24 mouse cellular contexts compared by ENCODE assay signal in genomic region chr11:95746821-95747220, GRCm38 (mm10). TPM values are rescaled to one million over a fixed set of nuclear protein-coding genes. Genes with fewer than 3 reads are reported as not detected.
DNase-seq lines count a peak whose midpoint lies in the region; ATAC-seq and TF ChIP-seq lines count a peak whose summit lies in the region.
"Had no signal": no experiment of that assay in that cellular context is flagged by ENCODE, and none has a peak within 500 bp of the region (broad histone marks: within the 10 kb centered on the region; RNA-seq: fewer than 3 reads in every experiment).

No protein-coding gene starts in this region.

- no peaks in the 10 kb centered on the region for H3K27me3 ChIP-seq in MEL (ENCODE audit: control insufficient read depth in 1 of 2, insufficient read depth in 2 of 2, low read length in 2 of 2)
- H3K27me3 ChIP-seq: forebrain, embryonic 13.5 days; hindbrain, embryonic 12.5 days; Patski had no signal

- no peak for TF ChIP-seq POLR2A in MEL (IDR thresholded peaks at IDR 0.05; ENCODE audit: control insufficient read depth in 1 of 2, insufficient read depth in 1 of 2, low read depth in 1 of 2, low read length in 2 of 2, poor library complexity in 1 of 2)

- no peak overlapping the region for H3K9ac ChIP-seq in MEL (ENCODE audit: control insufficient read depth, low read depth, low read length, poor library complexity, severe bottlenecking)
- H3K9ac ChIP-seq: forebrain, embryonic 13.5 days; forebrain, postnatal 0 days; hindbrain, embryonic 12.5 days had no signal

- peaks cover 37% of the 10 kb centered on the region for H3K79me2 ChIP-seq in MEL (ENCODE audit: control insufficient read depth, insufficient read depth, low read length, poor library complexity)

- no peak for TF ChIP-seq CTCF in MEL (IDR thresholded peaks at IDR 0.05 in 2 of 3, conservative IDR thresholded peaks at IDR 0.05 in 1 of 3; ENCODE audit: control insufficient read depth in 1 of 3, insufficient read depth in 1 of 3, low read depth in 2 of 3, low read length in 3 of 3, poor library complexity in 1 of 3, severe bottlenecking in 1 of 3)

- no peak for ATAC-seq in frontal cortex, adult (ENCODE audit: low TSS enrichment)
- ATAC-seq: activated CD4-positive, CD25-positive, alpha-beta regulatory T cell, adult 4 months; CD4-positive, CD25-positive, alpha-beta regulatory T cell, adult 4 months; forebrain, embryonic 13.5 days; forebrain, postnatal 0 days; hindbrain, embryonic 16.5 days; inflammation-experienced regulatory T-cells, adult 6 months; Patski had no signal

- no peaks in the 10 kb centered on the region for H3K9me3 ChIP-seq in MEL (replicated peaks; ENCODE audit: insufficient read depth, low read length)
- H3K9me3 ChIP-seq: embryonic facial prominence, embryonic 10.5 days; forebrain, embryonic 13.5 days had no signal

- no peak for TF ChIP-seq RAD21 in MEL (IDR thresholded peaks at IDR 0.05; ENCODE audit: low read depth, low read length)

- no peak overlapping the region for H3K27ac ChIP-seq in MEL (ENCODE audit: control insufficient read depth, low read depth, low read length)
- H3K27ac ChIP-seq: embryonic facial prominence, embryonic 10.5 days; forebrain, embryonic 13.5 days; gastrocnemius, adult 2 months; hindbrain, embryonic 12.5 days had no signal

- peak; percentile 33 for DNase-seq in cerebellum, adult 11 months
- DNase-seq in cerebellum, postnatal 4 days (ENCODE audit: low spot score in 2 of 2): no peak
- no peak for DNase-seq in MEL (ENCODE audit: low read depth, low spot score)
- DNase-seq in cerebellum, adult 8-10 months: peak; percentile 31
- peak; percentile 72 to 75 for DNase-seq in cerebellum, postnatal 14 days
- DNase-seq in Muller cell, postnatal 12 days (ENCODE audit: inconsistent ontology term): no peak
- DNase-seq in right cerebral cortex, postnatal 10 days (ENCODE audit: low spot score in 2 of 2): no peak
- DNase-seq: adrenal gland, postnatal 14 days; B cell, adult 2 months; forebrain, postnatal 0 days; gastrocnemius, adult 2 months; gastrocnemius, postnatal 25 days; heart, postnatal 10 days; heart, postnatal 4 days; kidney, adult 11 months had no signal

- peaks cover 15 to 26% of the 10 kb centered on the region in 2 experiments for H3K36me3 ChIP-seq in MEL (ENCODE audit: control insufficient read depth in 1 of 2, insufficient read depth in 2 of 2, low read length in 2 of 2)

- peaks cover 18 to 23% of the 10 kb centered on the region in 2 experiments for H3K4me1 ChIP-seq in MEL (ENCODE audit: control insufficient read depth in 1 of 2, insufficient read depth in 2 of 2, low read length in 2 of 2)
- H3K4me1 ChIP-seq: embryonic facial prominence, embryonic 10.5 days; forebrain, embryonic 13.5 days; hindbrain, embryonic 12.5 days had no signal

- no peak overlapping the region for H3K4me3 ChIP-seq in MEL (ENCODE audit: control insufficient read depth in 1 of 2, insufficient read depth in 1 of 2, low read depth in 2 of 2, low read length in 2 of 2)
- H3K4me3 ChIP-seq: embryonic facial prominence, embryonic 10.5 days; forebrain, embryonic 13.5 days; gastrocnemius, adult 2 months; hindbrain, embryonic 12.5 days had no signal

- no peak for TF ChIP-seq EP300 in MEL (IDR thresholded peaks at IDR 0.05; ENCODE audit: low read depth in 1 of 2, low read length in 2 of 2)

TF ChIP-seq in MEL, 35 proteins besides CTCF, POLR2A, EP300 and RAD21:
- no peak for TF ChIP-seq NRF1 (IDR thresholded peaks at IDR 0.05; ENCODE audit: insufficient read depth, low read depth, low read length, poor library complexity, severe bottlenecking)
- TF ChIP-seq CHD2 (IDR thresholded peaks at IDR 0.05; ENCODE audit: low read length): no peak
- TF ChIP-seq MYB (IDR thresholded peaks at IDR 0.05; ENCODE audit: low read depth, low read length): no peak
- TF ChIP-seq MXI1 (IDR thresholded peaks at IDR 0.05; ENCODE audit: low read depth, low read length): 0 out of 2 replicates have a peak, but pooled peaks have one; percentile 24
- TF ChIP-seq ZKSCAN1 (IDR thresholded peaks at IDR 0.05; ENCODE audit: low read depth, low read length): no peak
- TF ChIP-seq SMC3 (IDR thresholded peaks at IDR 0.05; ENCODE audit: low read depth, low read length): no peak
- no peak for TF ChIP-seq ETS1 (IDR thresholded peaks at IDR 0.05; ENCODE audit: low read depth, low read length)
- no peak for TF ChIP-seq TBP (IDR thresholded peaks at IDR 0.05; ENCODE audit: low read depth, low read length)
- TF ChIP-seq POLR2AphosphoS2 (IDR thresholded peaks at IDR 0.05; ENCODE audit: low read length): no peak
- 0 out of 2 replicates have a peak, but pooled peaks have one; percentile 8 for TF ChIP-seq SIN3A (IDR thresholded peaks at IDR 0.05; ENCODE audit: low read length)
TF ChIP-seq in MEL: peak in this region for 2.

RNA-seq across cellular contexts. Expression of gene B130006D01Rik, which starts 23.4 kb away (rescaled TPM):
- 0.59 and 0.73 TPM in 2 replicates for total RNA-seq in MEL (2012; rRNA removed)
- under 1 TPM in 1 of 2 experiments, not detected in 1; 0.11 TPM for polyA plus RNA-seq in MEL (2012; ENCODE audit: insufficient read depth in 1 of 2, insufficient read length in 2 of 2, low read depth in 1 of 2, low replicate concordance in 2 of 2, missing spikeins in 1 of 2)

RNA-seq across cellular contexts. Expression of gene Zfp652, which starts 34.3 kb away (rescaled TPM):
- total RNA-seq in MEL (2012; rRNA removed): 31.8 and 34.1 TPM in 2 replicates
- 10 to 100 TPM; 19.3 to 38.5 TPM for polyA plus RNA-seq in MEL (2012; ENCODE audit: insufficient read depth in 1 of 2, insufficient read length in 2 of 2, low read depth in 1 of 2, low replicate concordance in 2 of 2, missing spikeins in 1 of 2)

Comparison
In these comparisons a context has a peak if more than half of its experiments do, and no peak if none do; other contexts are left out.
1. DNase-seq: peak in cerebellum, adult 11 months (single experiment), cerebellum, adult 8-10 months (single experiment) and cerebellum, postnatal 14 days (2 of 2); none in cerebellum, postnatal 4 days (0 of 2), MEL (single experiment), Muller cell, postnatal 12 days (single experiment) and right cerebral cortex, postnatal 10 days (0 of 2).